Mouse (Mus musculus) left cerebral cortex, adult 2 months (tissue): ENCODE results near the gene Ift140. TPM values are rescaled to one million over a fixed set of nuclear protein-coding genes. Genes with fewer than 3 reads are reported as not detected.

ENCODE experiments used
- DNase-seq, 2 experiments: peaks; one replicate each; pipeline ENCODE4 v3.0.0; 2021 to 2022; ENCODE audit warnings: low spot score in 2 of 2, mixed read lengths in 1 of 2; ENCODE audit errors: extremely low spot score in 1 of 2
- H3K27ac ChIP-seq: fragments of 200-600 bp; 2 replicates; pipeline ENCODE4 v1.8.1; 2022
- H3K4me3 ChIP-seq: fragments of 200-600 bp; 2 replicates; pipeline ENCODE4 v1.8.1; 2022
- CTCF ChIP-seq: fragments of 200-600 bp; IDR thresholded peaks from 2 replicates; pipeline ENCODE4 v1.8.1; 2022; ENCODE audit warnings: antibody characterized with exemption, mild to moderate bottlenecking, moderate library complexity
- intact Hi-C: fragments of 180-260 bp; cut with DNase I; formaldehyde crosslinking; loops from one replicate; pipeline ENCODE4 v1.15.1; 2025
- total RNA-seq, 2 experiments: library from RNA; stranded (reverse); gene quantifications; 2 replicates each; pipeline ENCODE4 v1.2.3; 2021

Ift140 gene
- total RNA-seq, 2 experiments from 2014 or later = 17.9 to 21.0 TPM

- no peak overlapping the region for H3K27ac ChIP-seq
- no peak for TF ChIP-seq CTCF
- intact Hi-C loops = no loop called here
- no peak overlapping the region for H3K4me3 ChIP-seq
- no peak for DNase-seq
Measured at GRCm38 (mm10) chr17:25045281-25045680, 29.4 kb downstream of the Ift140 start.

- Histone ChIP-seq H3K27ac (no peak overlapping the region), H3K4me3 (no peak overlapping the region)
- no peak for TF ChIP-seq CTCF
- intact Hi-C loops = no loop called here
- DNase-seq = no peak
Measured at GRCm38 (mm10) chr17:25047143-25047542, 31.3 kb downstream of the Ift140 start.

- H3K27ac ChIP-seq = no peak overlapping the region
- H3K4me3 ChIP-seq = no peak overlapping the region
- no peak for DNase-seq
- TF ChIP-seq CTCF = no peak; the same call in 1 of the 2 replicates
- intact Hi-C loops = no loop called here
Measured at GRCm38 (mm10) chr17:25053274-25053673, 37.4 kb downstream of the Ift140 start.

- no peak overlapping the region for H3K27ac ChIP-seq
- intact Hi-C loops = no loop called here
- DNase-seq = no peak
- no peak overlapping the region for H3K4me3 ChIP-seq
- TF ChIP-seq CTCF = no peak; the same call in none of the 2 replicates
Measured at GRCm38 (mm10) chr17:25057041-25057440, 41.2 kb downstream of the Ift140 start.

GRCm38 (mm10) chr17:25063261-25063660 lies 47.4 kb downstream of the Ift140 start:
- Histone ChIP-seq H3K4me3 (no peak overlapping the region), H3K27ac (no peak overlapping the region)
- TF ChIP-seq CTCF = no peak
- intact Hi-C loops = no loop called here
- DNase-seq = no peak

- peak overlapping the region; percentile 50; the same call in 1 of the 2 replicates for H3K27ac ChIP-seq
- intact Hi-C loops = no loop called here
Measured at GRCm38 (mm10) chr17:25063872-25064271, 48.0 kb downstream of the Ift140 start.

GRCm38 (mm10) chr17:25064351-25064750 lies 48.5 kb downstream of the Ift140 start:
- no peak for DNase-seq
- no peak for TF ChIP-seq CTCF
- intact Hi-C loops = no loop called here
- peak overlapping the region; percentile 50 for H3K27ac ChIP-seq
- no peak overlapping the region for H3K4me3 ChIP-seq

More at GRCm38 (mm10) chr17:25063872-25064271, 48.0 kb downstream of the Ift140 start:
- TF ChIP-seq CTCF = no peak
- DNase-seq = no peak
- no peak overlapping the region for H3K4me3 ChIP-seq

- intact Hi-C loops = no loop called here
- no peak overlapping the region for H3K4me3 ChIP-seq
- H3K27ac ChIP-seq = peak overlapping the region; percentile 34; the same call in 1 of the 2 replicates
- DNase-seq = no peak
- TF ChIP-seq CTCF = no peak
Measured at GRCm38 (mm10) chr17:25065189-25065588, 49.3 kb downstream of the Ift140 start.

DNA sequence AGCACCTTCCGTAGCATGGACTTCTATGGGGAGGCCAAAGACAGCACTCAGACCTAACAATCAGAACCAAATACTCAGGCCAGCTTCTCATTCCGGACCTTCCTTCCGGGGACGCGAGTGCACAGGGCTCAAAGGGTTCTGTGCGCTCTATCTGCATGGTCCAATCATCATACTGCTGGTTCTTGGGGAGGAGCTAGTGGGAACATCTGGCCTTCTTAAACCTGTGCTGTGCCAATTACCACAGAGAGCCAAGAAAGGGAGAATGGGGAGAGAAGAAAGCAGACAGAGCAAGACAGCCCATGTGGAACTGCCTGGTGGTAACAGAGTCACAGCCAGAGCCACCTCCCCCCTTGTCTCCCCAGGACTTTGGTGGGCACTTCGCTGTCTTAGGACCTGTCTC lies 50.7 kb downstream of the Ift140 start:
- peak overlapping the region; percentile 73 for H3K27ac ChIP-seq
- no peak for TF ChIP-seq CTCF
- H3K4me3 ChIP-seq = no peak overlapping the region
- intact Hi-C loops = no loop called here
- DNase-seq = no peak

DNA sequence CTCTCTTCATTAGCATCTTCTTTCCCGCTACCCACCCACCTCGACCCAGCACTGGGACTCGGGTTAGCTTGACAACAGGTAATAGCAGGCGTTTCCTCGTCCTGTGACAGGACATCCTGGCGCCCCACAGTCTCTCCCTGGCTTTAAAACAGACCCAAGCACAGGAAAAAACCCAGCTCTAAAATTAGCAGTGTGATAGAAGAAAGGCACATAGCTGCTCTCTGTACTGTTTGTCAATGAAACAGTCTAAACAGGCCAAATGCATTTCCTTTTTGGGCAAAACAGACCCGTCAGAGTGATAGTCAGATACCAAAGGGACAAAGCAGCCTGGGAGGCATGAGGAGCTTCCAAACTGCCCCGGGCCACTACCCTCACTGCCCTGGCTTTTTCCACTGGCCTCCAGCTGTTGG lies 51.6 kb downstream of the Ift140 start:
- Histone ChIP-seq H3K27ac (peak overlapping the region; percentile 46; the same call in 1 of the 2 replicates), H3K4me3 (no peak overlapping the region)
- TF ChIP-seq CTCF = no peak
- intact Hi-C loops = no loop called here
- no peak for DNase-seq

- Histone ChIP-seq H3K4me3 (no peak overlapping the region), H3K27ac (no peak overlapping the region)
- no peak for DNase-seq
- intact Hi-C loops = no loop called here
- TF ChIP-seq CTCF = no peak
Measured at GRCm38 (mm10) chr17:25068690-25069089, 52.8 kb downstream of the Ift140 start.

DNA sequence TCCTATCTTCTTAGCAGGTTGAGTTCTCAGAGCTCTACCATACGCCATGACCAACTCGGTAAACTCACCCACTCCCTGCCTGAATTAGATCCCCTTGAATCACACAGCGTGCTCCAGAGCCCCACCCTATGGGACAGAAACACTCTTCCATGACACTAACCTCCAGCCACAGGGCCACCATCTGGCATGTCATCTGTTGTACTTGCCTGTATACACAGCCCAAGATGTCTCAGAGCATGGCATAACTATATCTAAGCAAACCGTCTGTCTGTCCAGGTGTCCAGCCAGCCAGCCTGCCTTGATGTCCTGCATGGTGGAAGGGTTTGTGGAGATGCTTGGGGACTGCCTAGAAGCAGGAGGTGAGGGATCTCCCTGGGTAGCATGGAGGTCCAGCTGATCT lies 61.0 kb downstream of the Ift140 start:
- Histone ChIP-seq H3K27ac (peak overlapping the region; percentile 4; the same call in 1 of the 2 replicates), H3K4me3 (no peak overlapping the region)
- no peak for DNase-seq
- intact Hi-C loops = no loop called here
- TF ChIP-seq CTCF = no peak

DNA sequence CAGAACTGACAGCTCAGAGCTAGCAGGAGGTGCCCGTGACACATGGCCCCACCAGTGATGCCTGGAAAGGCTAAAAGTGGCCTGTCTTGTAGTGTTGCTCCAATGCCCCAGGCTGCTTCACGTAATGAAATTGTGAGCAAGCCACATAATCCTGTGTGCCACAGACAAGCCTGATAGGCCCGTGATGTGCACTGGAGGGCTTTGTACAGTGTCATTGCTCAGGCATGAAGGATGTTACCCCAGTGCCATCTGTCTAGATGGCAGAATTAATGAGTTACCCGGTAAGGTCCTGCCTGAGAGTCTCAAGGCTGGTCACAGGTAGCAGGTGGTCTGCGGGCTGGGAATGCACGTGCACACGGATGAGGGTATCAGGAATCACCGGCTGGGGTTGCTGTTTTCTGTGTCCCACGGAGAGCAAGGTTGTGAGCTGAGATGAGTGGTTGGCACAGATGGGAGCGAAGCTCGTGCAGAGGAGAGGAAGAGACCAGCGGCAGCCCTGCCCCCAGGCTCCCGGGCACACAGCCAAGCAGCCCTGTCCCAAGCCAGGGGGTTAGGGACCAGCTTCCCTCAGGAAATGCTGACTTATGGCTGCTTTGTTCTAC lies 62.0 kb downstream of the Ift140 start:
- peak; percentile 37 to 43 for DNase-seq
- H3K27ac ChIP-seq = peak overlapping the region; percentile 82
- intact Hi-C loops = no loop called here
- peak overlapping the region; percentile 29 for H3K4me3 ChIP-seq
- TF ChIP-seq CTCF = no peak
